Mouse (Mus musculus) layer of hippocampus, adult 9-10 months (tissue): Measurements from ENCODE around the gene Hk1.
A peak's percentile ranks its signal among the peaks of the same experiment; 100 is the strongest.

ENCODE experiments used
- DNase-seq: peaks from one replicate; pipeline ENCODE4 v3.0.0; 2022; ENCODE audit warnings: low spot score

The Hk1 gene

DNA sequence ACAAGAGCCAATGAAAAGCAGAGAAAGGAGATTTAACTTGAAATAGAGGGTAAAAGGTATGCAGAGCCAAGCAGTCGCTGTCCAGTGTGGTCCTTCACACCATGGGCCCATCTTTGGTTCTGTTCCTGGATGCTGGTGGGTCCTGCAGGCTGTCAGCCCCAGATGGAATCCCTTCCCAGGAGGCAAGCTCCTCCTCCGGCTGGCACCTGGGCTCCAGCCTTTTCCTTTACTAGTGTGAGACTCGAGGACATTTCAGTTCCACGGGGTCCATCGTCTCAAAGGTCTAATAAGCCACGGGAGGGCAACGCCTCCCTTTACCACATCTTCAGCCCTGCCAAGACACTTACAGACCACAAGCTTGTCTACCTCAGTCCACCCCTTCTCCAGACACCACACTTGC is 60.6 kb downstream of the Hk1 start:
- no peak for DNase-seq

DNA sequence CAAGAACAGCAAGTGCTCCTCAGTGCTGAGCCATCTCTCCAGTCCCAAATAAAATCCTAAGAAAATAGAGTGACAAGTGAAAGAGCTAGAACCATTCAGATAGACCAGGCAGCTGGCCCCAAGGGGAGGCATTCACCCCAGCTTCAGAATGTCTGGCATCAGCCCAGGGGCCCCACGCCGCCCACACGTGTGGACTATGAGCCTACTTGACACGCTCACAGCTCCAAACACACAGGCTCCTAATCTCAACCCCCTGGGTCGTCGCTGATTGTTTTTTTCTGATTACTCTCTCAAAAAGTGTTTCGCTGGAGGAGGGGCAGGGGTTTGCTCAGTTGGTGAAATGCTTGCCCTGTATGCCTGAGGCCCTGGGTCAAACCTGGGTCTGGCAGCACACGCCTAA is 63.2 kb downstream of the Hk1 start:
- DNase-seq = no peak

DNA sequence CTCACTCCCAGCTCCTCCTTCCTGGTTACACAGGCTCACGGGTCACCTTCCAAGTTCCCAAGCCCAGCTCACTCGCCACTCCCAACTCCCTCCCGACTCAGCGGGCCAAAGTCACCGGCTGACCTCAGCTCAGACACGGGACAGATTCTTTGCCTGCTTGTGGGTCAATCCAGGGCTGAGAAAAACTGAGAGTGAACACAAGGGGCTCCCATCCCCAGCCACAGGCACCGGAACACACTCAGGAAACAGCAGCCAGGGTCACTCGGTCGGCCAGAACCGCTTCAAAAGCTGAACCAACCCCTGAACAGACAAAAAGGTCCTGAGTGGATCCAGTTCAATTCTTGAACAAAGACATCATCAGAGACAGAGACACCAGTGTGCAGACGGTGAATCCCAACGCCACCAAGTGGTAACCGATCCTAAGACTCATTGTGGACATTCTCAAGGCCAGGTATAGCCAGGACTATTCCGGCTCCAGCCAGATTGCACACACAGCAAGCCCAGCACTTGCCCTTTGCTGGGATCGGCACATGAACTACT is 65.8 kb downstream of the Hk1 start:
- no peak for DNase-seq

DNA sequence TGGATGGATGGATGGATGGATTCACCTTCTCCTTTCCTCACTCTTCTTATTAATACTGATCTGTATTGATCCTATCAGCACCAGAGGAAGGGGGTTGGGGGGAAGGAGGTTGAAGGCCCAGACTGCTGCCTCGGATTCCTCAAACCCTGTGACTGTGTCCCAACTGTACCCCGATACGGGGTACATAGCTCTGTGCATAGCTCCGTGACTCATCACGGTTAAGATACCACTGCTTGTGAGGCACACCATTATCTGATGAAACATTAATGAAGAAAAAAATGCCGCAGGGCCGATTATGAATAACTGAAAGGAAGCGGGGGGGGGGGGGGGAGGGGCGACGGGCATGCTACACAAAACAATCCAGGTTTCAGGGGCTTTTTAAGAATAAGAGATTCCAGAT is 66.6 kb downstream of the Hk1 start:
- DNase-seq = no peak

DNA sequence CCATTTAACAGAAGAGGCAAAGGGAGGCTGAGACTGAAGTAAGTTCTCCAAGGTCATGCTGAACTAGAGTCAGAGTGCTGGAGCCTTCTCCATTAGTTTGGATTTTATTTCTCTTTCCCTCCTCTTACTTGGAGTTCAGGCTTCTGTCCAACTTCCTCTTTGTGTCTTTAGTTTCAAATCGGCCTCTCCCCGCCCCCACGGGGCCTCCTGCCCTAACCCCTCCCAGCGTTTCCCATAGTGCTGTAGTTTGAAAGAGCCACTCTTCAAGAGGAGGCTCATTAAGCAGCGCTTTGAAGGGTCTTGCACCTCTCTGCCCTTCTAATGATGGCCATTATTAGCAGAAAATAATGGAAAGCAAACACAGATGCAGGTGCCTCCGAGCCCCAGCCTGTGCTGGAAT is 68.2 kb downstream of the Hk1 start:
- no peak for DNase-seq

DNA sequence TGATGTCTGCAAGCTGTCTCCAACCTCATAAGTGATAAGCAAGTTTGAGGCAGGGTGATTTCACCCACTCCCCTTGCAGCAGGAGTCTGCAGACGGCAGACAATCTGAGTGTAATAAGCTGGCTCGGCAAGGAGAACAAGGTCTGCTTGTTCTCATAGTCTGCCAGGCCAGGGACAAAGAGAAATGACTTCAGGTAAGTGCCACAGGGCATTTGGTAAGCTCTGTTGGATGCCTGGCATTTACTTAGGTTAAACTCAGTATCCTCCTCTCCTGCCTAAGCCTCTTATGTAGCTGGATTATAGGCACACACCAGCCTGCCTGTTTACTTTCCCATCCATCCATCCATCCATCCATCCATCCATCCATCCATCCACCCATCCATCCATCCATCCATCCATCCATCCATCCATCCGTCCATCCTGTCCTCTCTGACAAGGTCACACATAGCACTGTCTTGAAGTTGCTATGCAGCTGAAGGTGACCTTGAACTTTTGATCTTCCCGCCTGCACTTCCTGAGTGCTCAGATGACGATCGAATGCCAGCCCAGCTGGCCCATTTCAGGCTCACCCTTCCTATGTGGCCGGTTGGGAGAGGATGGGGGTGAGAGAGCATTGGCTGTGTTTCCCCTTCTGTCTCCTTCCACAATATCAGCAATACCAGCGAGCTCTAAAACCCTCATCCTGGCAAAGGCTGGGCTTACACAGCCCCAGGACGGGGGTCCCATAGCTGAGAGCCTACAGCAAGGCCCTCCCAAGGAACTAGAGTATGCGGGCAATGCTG is 69.3 kb downstream of the Hk1 start:
- DNase-seq = no peak

DNA sequence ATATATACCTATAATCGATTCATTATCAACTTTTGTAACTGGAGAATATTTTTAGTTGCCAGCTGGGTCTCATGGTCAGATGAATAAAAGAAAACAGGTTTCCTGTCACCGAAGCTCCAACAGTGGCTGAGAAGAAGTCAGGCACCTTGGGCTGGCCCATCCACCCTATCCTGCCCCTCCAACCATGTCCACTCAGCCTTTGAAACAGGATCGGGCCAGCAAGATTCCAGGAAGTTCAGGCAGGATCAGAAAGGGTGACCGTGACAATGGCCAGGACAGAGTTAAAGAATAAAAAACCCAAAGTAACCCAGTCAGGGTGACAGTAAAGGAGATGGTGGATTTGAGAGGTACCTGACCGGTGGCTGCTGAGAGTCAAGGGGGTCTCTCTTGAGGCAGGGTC is 70.1 kb downstream of the Hk1 start:
- DNase-seq = no peak

DNA sequence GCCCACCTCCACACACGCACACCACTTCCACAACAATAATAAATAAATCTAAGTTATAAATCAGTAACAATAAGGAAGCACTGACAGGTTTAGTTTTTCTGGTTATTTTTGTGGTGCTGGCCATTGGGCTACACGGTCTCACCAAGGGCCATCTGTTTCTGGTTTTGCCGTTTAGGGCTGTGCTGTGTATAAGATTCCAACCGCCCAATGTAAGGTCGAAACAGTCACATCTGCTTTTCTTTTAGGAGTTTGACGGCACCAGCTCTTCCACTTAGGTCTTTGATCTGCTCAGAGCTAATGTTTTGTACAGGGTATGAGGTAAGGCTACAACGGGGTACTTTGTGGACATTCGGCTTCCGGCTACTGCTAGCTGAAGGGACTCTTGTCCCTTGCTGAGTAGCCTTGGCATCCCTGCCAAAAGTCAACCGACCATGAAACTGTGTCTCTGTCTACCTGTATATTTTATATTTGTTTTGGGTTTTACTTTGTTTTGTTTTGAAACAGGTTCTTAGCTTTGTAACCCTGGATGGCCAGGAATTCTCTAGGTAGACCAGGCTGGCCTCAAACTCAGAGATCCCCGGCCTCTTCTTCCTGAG is 70.7 kb downstream of the Hk1 start:
- DNase-seq = no peak

DNA sequence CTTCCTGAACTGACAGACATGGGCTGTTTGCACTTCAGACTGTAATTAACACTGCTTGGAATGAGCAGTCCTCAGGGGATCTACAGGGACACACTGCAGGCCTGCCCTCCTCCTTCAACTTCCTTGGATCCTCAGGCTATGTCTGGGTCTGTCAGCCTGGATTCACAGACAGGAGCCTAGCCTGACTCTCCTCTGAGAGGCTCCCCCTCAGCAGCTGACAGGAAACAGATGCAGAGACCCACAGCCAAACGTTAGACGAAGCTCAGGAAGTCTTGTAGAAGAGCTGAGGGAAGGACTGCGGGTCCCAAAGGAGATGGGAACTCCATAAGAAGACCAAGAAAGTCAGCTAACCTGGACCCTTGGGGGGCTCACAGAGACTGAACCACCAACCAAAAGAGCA is 73.2 kb downstream of the Hk1 start:
- no peak for DNase-seq

DNA sequence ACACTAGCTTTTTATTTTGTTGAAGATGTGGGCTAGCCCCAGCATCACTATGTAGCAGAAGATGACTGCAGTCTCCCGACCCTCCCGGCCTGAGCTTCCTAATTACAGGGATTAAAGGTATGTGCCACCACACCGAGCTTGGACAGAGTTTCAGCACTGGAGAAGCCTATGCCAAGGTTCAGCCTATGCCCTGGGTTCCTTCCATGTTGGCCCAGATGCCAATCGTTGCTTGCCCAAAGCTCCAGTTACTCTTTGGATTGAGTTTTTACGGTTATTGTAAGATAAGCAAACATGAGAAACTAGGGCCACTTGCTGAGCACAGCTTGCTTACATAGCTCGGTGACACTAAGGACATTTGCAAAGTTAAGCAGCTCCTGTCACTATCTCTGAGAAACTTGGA is 74.6 kb downstream of the Hk1 start:
- DNase-seq = no peak

DNA sequence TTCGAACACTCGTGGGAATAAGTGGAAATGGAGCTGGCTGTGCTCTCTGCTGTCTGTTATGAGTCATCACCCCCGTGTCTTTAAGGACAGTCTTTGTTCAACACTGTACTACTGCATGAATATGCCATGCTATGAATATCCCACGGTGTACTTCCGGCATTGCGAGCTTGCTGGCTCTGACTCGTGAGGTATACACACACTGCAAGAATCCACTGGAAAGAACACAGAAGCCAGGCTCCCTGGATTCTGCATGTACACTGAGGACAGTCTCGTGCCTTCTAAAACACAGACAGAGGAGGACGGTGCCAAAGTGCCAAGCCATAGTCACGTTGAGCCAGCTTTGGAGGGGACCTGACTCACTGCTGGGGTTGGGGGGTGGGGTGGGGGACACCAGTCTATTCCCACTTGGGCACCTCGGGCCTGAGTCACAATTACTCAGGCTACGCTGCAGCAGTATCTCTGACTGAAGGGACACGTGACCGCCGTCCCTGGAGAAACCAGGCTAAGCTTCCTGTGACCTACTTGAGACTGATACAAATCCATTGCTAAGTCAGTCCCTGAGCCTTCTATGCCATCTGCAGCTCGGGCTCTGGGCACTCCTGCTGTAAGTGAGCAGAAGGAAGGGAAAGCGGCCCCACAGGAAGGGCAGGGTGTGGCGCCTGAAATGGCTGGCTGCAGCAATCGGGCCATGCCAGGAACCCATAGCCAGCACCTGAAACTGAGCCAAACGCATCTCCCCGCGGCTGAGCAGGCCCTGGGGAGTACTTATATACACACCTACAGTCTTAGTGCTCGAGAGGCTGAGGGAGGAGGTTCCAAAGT is 79.5 kb downstream of the Hk1 start:
- DNase-seq = no peak

DNA sequence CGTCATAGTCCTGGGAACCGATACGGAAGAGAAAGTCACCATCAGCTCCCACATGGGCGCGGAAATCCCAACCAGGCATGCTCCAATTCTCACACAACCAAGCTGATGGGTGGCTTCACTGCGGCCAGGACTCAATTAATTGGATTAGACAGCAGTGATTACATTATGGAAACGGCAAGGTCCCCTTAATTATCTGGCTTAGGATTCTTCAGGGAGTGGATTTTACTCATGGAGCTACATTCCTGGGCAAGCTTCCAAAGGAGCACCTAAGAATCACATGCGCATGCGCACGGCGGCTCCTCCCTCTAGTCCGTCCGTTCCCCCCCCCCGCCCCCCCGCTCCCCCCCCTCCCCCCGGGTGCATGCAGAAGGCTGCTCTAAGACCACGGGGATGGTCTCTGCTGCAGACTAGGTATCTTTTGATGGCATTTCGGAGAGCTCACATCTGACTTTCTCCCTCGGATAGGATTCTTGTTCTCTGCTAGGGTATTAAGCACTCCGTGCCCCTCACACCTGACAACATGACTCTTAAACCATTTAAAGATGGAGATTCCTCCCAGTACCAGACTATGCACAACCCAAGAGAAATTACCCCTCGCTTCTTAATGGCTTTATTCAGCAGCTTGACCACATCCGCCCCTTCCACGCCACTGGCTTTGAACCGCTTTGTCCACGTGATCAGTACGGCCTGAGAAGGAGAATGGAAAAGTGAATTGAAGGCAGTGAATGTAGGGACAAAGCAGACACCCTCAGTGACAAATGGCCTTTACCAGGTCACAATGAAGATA is 83.4 kb downstream of the Hk1 start:
- DNase-seq = no peak

DNA sequence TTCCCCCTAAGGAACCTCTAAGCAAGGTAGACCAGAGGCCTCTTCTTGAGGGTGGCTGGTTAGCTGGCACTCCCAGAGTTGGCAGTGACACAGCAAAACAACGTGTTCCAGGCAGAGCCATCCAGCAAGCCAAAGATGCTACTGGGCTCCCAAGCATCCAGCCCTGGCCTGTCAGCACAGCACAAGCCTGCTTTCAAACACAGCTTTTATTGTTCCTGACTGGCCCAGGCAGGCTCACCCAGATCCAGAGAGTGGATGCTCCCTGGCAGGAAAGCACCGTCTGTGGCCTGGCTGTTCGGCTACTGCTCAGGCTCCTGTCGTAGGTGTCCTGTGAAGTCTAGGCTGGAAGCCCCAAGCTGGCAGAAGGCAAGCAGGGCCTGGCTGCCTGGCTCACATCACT is 85.6 kb downstream of the Hk1 start:
- peak; percentile 33 for DNase-seq

DNA sequence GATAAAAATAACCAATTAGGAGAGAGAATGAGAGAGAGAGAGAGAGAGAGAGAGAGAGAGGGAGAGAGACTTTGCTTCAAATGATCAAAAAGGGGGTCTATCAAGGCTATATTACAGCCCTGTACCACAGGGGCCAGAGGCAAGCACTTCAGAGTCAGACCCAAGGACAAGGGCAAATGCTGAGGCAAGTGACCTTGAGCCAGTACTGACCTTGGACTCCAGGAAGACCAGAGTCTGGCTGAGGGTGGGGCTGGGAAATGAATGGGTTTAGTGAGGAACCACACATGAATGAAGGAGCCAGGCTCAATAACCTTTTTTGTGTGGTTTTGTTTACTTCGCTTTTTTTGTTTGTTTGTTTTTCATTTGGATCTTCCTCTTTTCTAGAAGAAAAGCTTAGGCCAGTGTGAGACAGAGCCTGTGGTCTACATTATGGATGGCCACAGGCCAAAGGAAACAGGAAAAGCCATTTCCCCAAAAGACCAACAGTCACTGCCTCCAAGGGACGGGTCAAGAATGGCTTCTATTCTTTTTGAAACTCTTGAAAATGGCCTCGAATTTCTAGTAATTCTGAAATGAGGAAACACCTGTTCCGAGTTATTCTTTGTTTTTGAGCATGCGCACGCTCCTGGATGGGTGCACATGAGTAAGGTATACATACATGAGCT is 92.1 kb downstream of the Hk1 start:
- DNase-seq = no peak

DNA sequence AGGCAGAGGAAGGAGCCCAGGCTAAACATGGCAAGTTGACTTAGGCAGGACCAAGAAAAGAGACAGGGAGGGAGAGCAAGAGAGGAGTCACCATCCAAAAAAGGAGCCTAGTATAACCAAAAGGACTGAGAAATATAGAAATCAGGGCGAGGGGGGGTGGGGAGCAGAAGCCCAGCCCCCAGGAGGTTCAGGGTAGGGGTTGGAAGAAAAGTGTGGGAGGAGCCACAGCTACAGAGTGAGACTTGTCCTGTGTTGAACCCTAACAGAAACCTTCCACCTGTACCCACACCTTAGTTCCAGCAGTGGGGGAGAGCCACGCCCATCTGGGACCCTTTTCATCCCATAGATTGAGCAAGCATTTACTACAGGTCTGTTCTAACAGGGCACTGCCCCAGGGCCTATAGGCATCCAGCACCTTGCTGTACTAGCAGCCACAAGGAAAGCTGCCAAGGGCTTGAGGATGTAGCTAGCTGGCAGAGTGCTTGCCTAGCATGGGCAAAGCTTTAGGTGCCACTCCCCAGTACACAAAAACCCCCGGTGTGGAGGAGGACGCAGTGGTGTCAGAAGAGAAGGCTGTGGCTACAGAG is 96.4 kb downstream of the Hk1 start:
- DNase-seq = no peak

DNA sequence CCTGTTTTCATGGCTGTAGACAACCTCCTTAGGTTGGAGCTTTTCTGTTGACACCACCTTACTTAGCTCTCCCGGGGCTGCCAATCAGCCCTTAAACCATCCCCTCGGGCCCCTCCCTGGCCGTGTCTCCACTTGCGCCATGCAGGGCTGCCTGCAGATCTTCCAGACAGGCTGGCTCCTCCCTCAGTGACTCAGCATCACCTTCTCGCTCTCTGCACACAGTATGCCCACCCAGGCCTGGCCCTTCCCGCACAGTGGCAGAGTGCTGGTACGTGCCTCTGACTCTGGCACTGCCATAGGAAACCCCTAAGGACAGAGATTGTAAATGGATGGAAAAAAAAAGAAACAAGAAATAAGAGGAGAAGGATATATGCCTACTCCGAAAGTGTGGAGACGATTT is 96.9 kb downstream of the Hk1 start:
- DNase-seq = no peak

DNA sequence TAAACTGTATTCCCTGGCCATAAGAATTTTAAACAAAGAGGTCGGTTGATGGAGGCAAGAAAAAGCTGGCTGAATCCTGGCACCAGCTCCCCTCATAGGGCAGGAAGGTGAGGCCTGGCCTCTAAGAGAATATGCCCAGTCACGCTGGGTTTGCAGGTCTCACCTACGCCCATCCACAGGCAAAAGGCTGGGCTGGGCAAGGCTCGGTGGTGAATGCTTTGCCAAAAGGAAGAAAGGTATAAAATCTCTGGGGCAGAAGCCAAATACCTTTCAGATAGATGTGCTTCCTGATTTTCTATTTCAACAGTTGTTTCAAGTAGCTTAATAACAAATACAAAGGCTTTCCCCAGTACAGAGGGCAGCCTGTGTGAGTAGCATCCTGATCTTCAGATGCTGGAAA is 100.0 kb downstream of the Hk1 start:
- DNase-seq = no peak

DNA sequence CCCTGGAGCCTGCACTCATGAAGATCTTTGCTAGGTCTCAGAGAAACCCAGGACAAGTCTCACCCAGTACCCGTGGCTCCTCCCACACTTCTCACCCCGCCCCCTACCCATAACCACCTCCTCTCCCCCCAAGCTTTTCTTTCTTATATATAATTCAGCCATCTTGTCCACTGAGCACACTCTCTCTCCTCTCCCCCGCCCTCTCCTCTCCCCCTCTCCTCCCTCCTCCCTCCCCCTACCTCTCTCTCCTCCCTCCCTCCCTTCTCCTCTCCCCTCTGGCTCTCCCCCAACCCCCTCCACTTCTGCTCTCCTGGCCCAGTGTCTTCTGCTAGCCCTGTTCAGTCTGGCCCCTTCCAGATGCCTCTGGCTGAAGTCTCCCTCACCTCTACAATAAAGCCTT is 100.6 kb downstream of the Hk1 start:
- no peak for DNase-seq

DNA sequence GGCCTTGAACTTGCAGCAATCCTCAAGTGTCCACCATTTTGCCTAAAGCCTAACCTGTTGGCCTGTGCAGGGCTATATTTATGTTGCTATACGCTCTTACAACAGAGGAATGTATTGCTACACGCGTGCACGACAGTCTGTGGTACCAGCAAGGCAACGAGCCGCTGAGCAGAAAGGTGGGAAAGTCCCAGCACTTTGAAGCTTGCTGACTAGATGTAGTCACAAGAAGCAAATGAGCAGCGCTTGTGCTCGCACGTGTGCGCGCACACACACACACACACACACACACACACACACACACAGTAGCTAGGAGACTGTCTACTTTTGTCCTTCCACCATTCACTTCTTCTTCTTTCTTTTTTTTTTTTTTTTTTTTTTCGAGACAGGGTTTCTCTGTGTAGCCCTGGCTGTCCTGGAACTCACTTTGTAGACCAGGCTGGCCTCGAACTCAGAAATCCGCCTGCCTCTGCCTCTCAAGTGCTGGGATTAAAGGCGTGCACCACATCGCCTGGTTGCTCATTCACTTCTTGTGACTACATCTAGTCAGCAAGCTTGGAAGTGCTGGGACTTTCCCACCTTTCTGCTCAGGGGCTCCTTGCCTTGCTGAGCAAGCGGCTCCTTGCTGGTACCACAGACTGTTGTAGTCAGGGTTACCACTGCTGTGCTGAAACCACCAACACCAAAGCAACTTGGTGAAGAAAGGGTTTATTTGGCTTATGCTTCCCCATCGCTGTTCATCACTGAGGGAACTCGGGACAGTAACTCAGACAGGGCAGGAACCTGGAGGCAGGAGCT is 102.0 kb downstream of the Hk1 start:
- DNase-seq = no peak

DNA sequence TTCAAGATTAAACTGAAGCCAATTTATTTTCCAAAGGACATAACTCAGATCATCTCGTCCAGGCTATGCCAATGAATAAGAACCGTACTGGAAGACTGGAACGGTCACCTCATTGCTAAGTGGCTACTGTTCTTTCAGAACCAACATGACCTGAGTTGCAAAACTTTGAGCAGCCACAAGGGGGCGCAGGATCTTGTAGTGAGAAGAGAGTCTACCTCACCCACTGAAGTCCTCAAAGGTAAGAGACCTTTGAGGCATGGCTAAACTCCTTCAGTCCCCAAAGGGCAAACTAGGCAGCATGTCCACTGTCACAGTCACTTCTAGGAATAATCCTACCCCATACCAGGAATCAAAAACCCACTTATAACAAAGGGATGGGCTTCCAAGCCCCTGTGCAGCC is 104.5 kb downstream of the Hk1 start:
- DNase-seq = peak; percentile 74
